Mouse (Mus musculus) bone marrow macrophage, adult 2 months (primary cell): ENCODE data around the gene Rimbp2.

Experiments
- CTCF ChIP-seq: IDR thresholded peaks from 2 replicates; pipeline ENCODE4 v1.5.1; 2012; ENCODE audit warnings: low read depth, mild to moderate bottlenecking, low read length, moderate library complexity
- POLR2A ChIP-seq: IDR thresholded peaks from 2 replicates; pipeline ENCODE4 v1.6.1; 2012; ENCODE audit warnings: mild to moderate bottlenecking, low read depth, low read length, borderline replicate concordance

GRCm38 (mm10) chr5:128920112-128920511 lies 33.2 kb downstream of the Rimbp2 start:
- TF ChIP-seq CTCF (no peak), POLR2A (no peak)
